Mouse (Mus musculus) limb, embryonic 12.5 days (tissue): Measurements from ENCODE around the gene Txndc5. TPM values are rescaled to one million over a fixed set of nuclear protein-coding genes. Genes with fewer than 3 reads are reported as not detected.
A peak's percentile ranks its signal among the peaks of the same experiment; 100 is the strongest.

Experiments used
- ATAC-seq: fragments of 200-750 bp; cut with Nextera tagmentation; 2 replicates; pipeline ENCODE4 v1.8.0; 2017; ENCODE audit warnings: low read depth, moderate TSS enrichment; ENCODE audit not compliant: insufficient number of reproducible peaks, insufficient read depth, low FRiP score, low TSS enrichment
- H3K27ac ChIP-seq: fragments of 300-500 bp; sonication (generic); 2 replicates; pipeline ENCODE4 v1.5.1; 2016; ENCODE audit warnings: mild to moderate bottlenecking, moderate library complexity
- H3K27me3 ChIP-seq: fragments of 300-500 bp; sonication (generic); 2 replicates; pipeline ENCODE4 v1.6.1; 2016; ENCODE audit warnings: mild to moderate bottlenecking, moderate library complexity
- H3K36me3 ChIP-seq: fragments of 300-500 bp; sonication (generic); 2 replicates; pipeline ENCODE4 v1.6.1; 2016; ENCODE audit warnings: mild to moderate bottlenecking, moderate library complexity
- H3K4me1 ChIP-seq: fragments of 300-500 bp; sonication (generic); replicated peaks from 2 replicates; pipeline ENCODE4 v1.6.1; 2016
- H3K4me2 ChIP-seq: fragments of 300-500 bp; sonication (generic); 2 replicates; pipeline ENCODE4 v1.6.1; 2016; ENCODE audit warnings: mild to moderate bottlenecking, moderate library complexity
- H3K4me3 ChIP-seq: fragments of 300-500 bp; sonication (generic); replicated peaks from 2 replicates; pipeline ENCODE4 v1.5.1; 2016; ENCODE audit warnings: mild to moderate bottlenecking
- H3K9ac ChIP-seq: fragments of 300-500 bp; sonication (generic); replicated peaks from 2 replicates; pipeline ENCODE4 v1.6.1; 2016; ENCODE audit warnings: mild to moderate bottlenecking, moderate library complexity
- H3K9me3 ChIP-seq: fragments of 300-500 bp; sonication (generic); 2 replicates; pipeline ENCODE4 v1.6.1; 2016; ENCODE audit warnings: mild to moderate bottlenecking, moderate library complexity
- WGBS: fragments of 180-500 bp; shearing (Covaris S2); methylation state at CpG from one replicate; pipeline ENCODE4 v1.1.7; 2016; 5-methylcytosine and 5-hydroxymethylcytosine counted together
- polyA plus RNA-seq: library from polyadenylated mRNA; unstranded; fragments of >200 nt; fragmentation: Nextera tagmentation; extraction: Ambion mirVana; gene quantifications from 2 replicates; pipeline ENCODE4 v1.2.1, GENCODE M21; 2016

Txndc5 gene
- polyA plus RNA-seq, 1 experiment from 2014 or later, result 180 TPM

DNA sequence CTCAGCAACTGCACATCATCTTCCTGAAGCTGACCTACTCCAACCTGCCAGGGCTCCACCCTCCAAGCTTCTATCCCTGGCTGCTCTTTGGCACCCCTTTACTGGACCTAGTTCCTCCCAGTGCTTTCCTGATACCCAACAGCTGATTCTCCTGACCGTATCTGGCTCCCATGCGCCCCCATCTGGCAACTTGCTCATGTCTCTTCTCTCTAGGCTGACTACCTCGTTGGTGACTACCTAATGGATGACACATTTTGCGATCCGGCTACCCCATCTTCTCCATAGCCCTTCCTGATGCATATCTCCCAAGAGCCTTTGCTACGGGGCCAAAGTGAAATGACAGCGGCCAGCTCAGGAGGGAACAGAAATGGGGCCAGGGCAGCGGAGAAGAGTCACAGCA, 22.3 kb downstream of the Txndc5 start:
- no peaks in the 10 kb centered on the region for H3K27me3 ChIP-seq
- 84% methylated on average over 8 of the region's 8 CpGs for WGBS
- peaks cover 93% of the 10 kb centered on the region for H3K36me3 ChIP-seq
- no peaks in the 10 kb centered on the region for H3K9me3 ChIP-seq
- no peak overlapping the region for H3K4me3 ChIP-seq
- no peak overlapping the region for H3K9ac ChIP-seq
- H3K27ac ChIP-seq, result no peak overlapping the region
- no peak for ATAC-seq
- H3K4me1 ChIP-seq, result no peaks in the 10 kb centered on the region
- H3K4me2 ChIP-seq, result no peak overlapping the region

- WGBS, result 93% methylated on average over 14 of the region's 14 CpGs
- Histone ChIP-seq H3K27ac (no peak overlapping the region), H3K27me3 (no peaks in the 10 kb centered on the region), H3K4me3 (no peak overlapping the region), H3K4me1 (no peaks in the 10 kb centered on the region), H3K9ac (no peak overlapping the region), H3K9me3 (no peaks in the 10 kb centered on the region), H3K36me3 (peaks cover 88% of the 10 kb centered on the region), H3K4me2 (no peak overlapping the region)
- ATAC-seq, result no peak
These were observed 25.3 kb downstream of the Txndc5 start for GRCm38 (mm10) chr13:38503137-38503849.

DNA sequence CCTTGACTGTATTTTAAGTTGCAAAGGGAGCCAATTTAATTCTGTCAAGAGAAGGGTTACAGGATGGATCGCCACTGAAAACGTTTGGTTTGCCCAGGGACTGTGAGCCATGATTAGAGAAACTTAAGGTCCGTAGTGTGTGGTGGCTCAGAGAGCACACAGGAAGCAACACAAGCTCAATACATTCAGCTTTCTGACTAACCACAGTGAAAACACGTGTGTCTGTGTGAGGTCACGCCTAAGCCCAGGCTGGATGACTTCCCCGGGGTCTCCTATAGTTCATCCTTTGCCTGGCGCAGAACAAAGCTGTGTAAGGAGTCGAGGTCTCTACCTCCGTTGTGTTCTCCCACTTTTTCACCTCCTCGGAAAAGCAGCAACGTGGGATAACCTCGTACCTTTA, 27.3 kb downstream of the Txndc5 start:
- ATAC-seq, result no peak
- H3K9me3 ChIP-seq, result no peaks in the 10 kb centered on the region
- H3K4me1 ChIP-seq, result no peaks in the 10 kb centered on the region
- no peak overlapping the region for H3K9ac ChIP-seq
- 88% methylated on average over 12 of the region's 12 CpGs for WGBS
- H3K36me3 ChIP-seq, result peaks cover 70% of the 10 kb centered on the region
- H3K27me3 ChIP-seq, result no peaks in the 10 kb centered on the region
- no peak overlapping the region for H3K27ac ChIP-seq
- H3K4me2 ChIP-seq, result no peak overlapping the region
- H3K4me3 ChIP-seq, result no peak overlapping the region

- Histone ChIP-seq H3K36me3 (peaks cover 24% of the 10 kb centered on the region), H3K9ac (no peak overlapping the region), H3K4me2 (no peak overlapping the region), H3K4me3 (no peak overlapping the region), H3K27me3 (no peaks in the 10 kb centered on the region), H3K27ac (no peak overlapping the region), H3K9me3 (no peaks in the 10 kb centered on the region), H3K4me1 (no peaks in the 10 kb centered on the region)
- WGBS, result 45% methylated on average over 3 of the region's 3 CpGs
- ATAC-seq, result no peak
These were observed 31.9 kb downstream of the Txndc5 start for GRCm38 (mm10) chr13:38496715-38497114.

DNA sequence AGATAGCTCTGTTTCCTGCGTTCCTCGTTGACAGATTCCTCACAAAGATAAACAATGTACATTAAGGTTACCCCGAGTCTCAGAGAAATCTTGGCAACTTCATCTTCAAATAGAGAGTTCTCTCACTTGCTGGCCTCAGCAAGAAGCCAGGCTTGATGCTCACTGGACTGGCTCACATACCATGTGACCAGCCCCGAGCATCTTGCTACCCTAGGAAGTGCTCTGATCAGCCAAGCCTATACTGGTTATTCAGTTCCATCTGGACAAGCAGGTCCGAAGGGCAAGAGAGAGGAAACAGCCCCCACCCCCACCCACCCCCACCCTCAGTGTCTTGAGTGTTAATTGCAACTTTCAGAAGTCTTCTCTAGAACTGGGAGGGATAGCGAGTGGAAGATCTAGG, 41.9 kb downstream of the Txndc5 start:
- Histone ChIP-seq H3K27me3 (no peaks in the 10 kb centered on the region), H3K9me3 (no peaks in the 10 kb centered on the region), H3K36me3 (no peaks in the 10 kb centered on the region), H3K27ac (no peak overlapping the region), H3K4me1 (peaks cover 11% of the 10 kb centered on the region; the same call in 1 of the 2 replicates), H3K4me2 (no peak overlapping the region), H3K4me3 (no peak overlapping the region), H3K9ac (no peak overlapping the region)
- no peak for ATAC-seq
- 77% methylated on average over 6 of the region's 6 CpGs for WGBS

- H3K4me1 ChIP-seq, result peaks cover 11% of the 10 kb centered on the region; the same call in 1 of the 2 replicates
- 78% methylated on average over 5 of the region's 5 CpGs for WGBS
- H3K4me2 ChIP-seq, result no peak overlapping the region
- H3K36me3 ChIP-seq, result no peaks in the 10 kb centered on the region
- no peak overlapping the region for H3K4me3 ChIP-seq
- no peak overlapping the region for H3K9ac ChIP-seq
- ATAC-seq, result no peak
- H3K27me3 ChIP-seq, result no peaks in the 10 kb centered on the region
- no peak overlapping the region for H3K27ac ChIP-seq
- no peaks in the 10 kb centered on the region for H3K9me3 ChIP-seq
These were observed 43.9 kb downstream of the Txndc5 start for GRCm38 (mm10) chr13:38484701-38485100.

- no peak overlapping the region for H3K4me2 ChIP-seq
- 90% methylated on average over 7 of the region's 7 CpGs for WGBS
- H3K4me3 ChIP-seq, result no peak overlapping the region
- no peak overlapping the region for H3K27ac ChIP-seq
- H3K9ac ChIP-seq, result no peak overlapping the region
- peaks cover 10% of the 10 kb centered on the region for H3K4me1 ChIP-seq
- H3K9me3 ChIP-seq, result no peaks in the 10 kb centered on the region
- no peak for ATAC-seq
- H3K36me3 ChIP-seq, result no peaks in the 10 kb centered on the region
- no peaks in the 10 kb centered on the region for H3K27me3 ChIP-seq
These were observed 47.6 kb downstream of the Txndc5 start for GRCm38 (mm10) chr13:38481021-38481420.

GRCm38 (mm10) chr13:38476936-38477335, 51.7 kb downstream of the Txndc5 start:
- whole genome bisulfite sequencing, result 20% methylated on average over 8 of the region's 8 CpGs
- H3K4me3 ChIP-seq, result no peak overlapping the region
- H3K9ac ChIP-seq, result no peak overlapping the region
- H3K36me3 ChIP-seq, result no peaks in the 10 kb centered on the region
- no peak for ATAC-seq
- peaks cover 10% of the 10 kb centered on the region for H3K4me1 ChIP-seq
- peak overlapping the region; percentile 32 for H3K4me2 ChIP-seq
- no peaks in the 10 kb centered on the region for H3K9me3 ChIP-seq
- H3K27me3 ChIP-seq, result no peaks in the 10 kb centered on the region
- H3K27ac ChIP-seq, result peak overlapping the region; percentile 62; the same call in 1 of the 2 replicates

- ATAC-seq, result no peak
- WGBS, result 92% methylated on average over 6 of the region's 6 CpGs
- H3K9me3 ChIP-seq, result no peaks in the 10 kb centered on the region
- no peaks in the 10 kb centered on the region for H3K27me3 ChIP-seq
- no peak overlapping the region for H3K4me2 ChIP-seq
- no peak overlapping the region for H3K27ac ChIP-seq
- no peaks in the 10 kb centered on the region for H3K36me3 ChIP-seq
- H3K9ac ChIP-seq, result no peak overlapping the region
- H3K4me1 ChIP-seq, result peaks cover 10% of the 10 kb centered on the region
- H3K4me3 ChIP-seq, result no peak overlapping the region
These were observed 55.1 kb downstream of the Txndc5 start for GRCm38 (mm10) chr13:38473497-38473896.

- H3K36me3 ChIP-seq, result no peaks in the 10 kb centered on the region
- no peak overlapping the region for H3K4me2 ChIP-seq
- H3K27me3 ChIP-seq, result no peaks in the 10 kb centered on the region
- H3K4me1 ChIP-seq, result peaks cover 10% of the 10 kb centered on the region
- H3K4me3 ChIP-seq, result no peak overlapping the region
- H3K9me3 ChIP-seq, result no peaks in the 10 kb centered on the region
- H3K9ac ChIP-seq, result no peak overlapping the region
- WGBS, result 95% methylated on average over 4 of the region's 4 CpGs
- no peak for ATAC-seq
- H3K27ac ChIP-seq, result no peak overlapping the region
These were observed 56.0 kb downstream of the Txndc5 start for GRCm38 (mm10) chr13:38472636-38473035.

- H3K27me3 ChIP-seq, result no peaks in the 10 kb centered on the region
- no peaks in the 10 kb centered on the region for H3K9me3 ChIP-seq
- no peak overlapping the region for H3K9ac ChIP-seq
- H3K4me2 ChIP-seq, result no peak overlapping the region
- ATAC-seq, result no peak
- H3K36me3 ChIP-seq, result no peaks in the 10 kb centered on the region
- H3K27ac ChIP-seq, result no peak overlapping the region
- WGBS, result 80% methylated on average over 5 of the region's 5 CpGs
- H3K4me1 ChIP-seq, result no peaks in the 10 kb centered on the region
- no peak overlapping the region for H3K4me3 ChIP-seq
These were observed 57.7 kb downstream of the Txndc5 start for GRCm38 (mm10) chr13:38470882-38471281.

DNA sequence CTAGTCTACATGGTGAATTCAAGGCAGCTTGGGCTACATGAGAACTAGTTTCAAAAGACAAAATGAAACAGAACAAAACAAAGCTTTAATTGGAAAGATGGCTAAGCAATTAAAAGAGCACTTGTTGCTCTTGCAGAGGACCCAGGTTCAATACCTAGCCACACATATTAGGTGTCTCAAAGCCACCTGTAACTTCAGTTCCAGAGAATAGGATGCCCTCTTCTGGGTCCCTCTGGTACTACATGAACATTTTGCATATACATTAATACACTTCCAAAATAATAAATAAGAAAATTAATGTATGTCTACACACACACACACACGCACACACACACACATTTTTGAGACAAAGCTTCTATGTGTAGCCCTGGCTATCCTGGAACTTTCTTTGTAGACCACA, 65.2 kb downstream of the Txndc5 start:
- H3K4me3 ChIP-seq, result no peak overlapping the region
- H3K36me3 ChIP-seq, result no peaks in the 10 kb centered on the region
- no peaks in the 10 kb centered on the region for H3K4me1 ChIP-seq
- no peak for ATAC-seq
- no peak overlapping the region for H3K4me2 ChIP-seq
- H3K9ac ChIP-seq, result no peak overlapping the region
- no peaks in the 10 kb centered on the region for H3K27me3 ChIP-seq
- H3K9me3 ChIP-seq, result no peaks in the 10 kb centered on the region
- 74% methylated on average over 1 of the region's 1 CpGs for WGBS
- no peak overlapping the region for H3K27ac ChIP-seq
